Mouse (Mus musculus): ENCODE data around the gene Plekha4.
A peak's percentile ranks its signal among the peaks of the same experiment; 100 is the strongest.
"Not testable (repeated sequence)": the region's sequence is repeated elsewhere in the genome, so short reads cannot be mapped to it uniquely, and the experiment has no call there.

Gene Plekha4

DNA sequence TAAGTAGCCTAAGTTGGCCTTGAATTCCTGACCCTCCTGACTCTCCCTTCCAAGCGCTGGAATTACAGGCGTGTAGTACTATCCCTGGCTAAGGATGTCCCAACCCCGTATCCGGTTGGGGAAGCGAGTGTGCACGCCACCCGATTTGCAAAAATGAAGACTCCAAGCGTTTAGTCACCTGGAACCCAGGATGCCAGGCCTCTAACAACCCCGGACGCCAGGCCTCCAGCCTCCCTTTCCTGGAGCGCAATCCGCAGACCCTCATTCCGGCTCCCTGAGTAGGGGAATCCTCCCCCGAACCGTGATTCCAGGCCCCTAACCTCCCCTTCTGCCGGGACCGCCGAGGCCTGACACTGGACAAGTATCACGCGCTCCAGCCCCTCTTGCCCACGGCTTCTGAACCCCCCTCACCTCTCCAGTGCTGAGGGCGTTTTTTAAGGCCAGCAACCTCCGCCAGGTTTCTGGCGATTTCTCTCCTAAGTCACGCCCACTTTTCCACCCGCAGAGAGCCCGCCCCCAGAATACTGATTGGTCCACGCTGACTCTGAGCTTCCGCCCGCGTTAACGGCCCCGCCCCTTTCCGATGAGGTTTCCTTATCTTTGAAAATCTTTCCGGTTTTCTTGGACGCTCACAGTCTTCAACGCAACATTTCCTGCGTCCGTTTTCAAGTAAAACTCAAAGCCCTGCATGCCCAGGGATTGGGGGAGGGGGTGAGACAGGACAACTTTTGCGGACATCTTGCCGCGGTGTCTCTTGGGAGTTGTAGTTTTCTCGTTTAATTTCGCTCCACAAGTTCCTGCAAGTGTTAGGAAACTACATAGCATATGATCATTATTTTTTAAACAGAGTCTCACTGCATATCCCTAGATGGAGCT is 16.0 kb upstream of the Plekha4 start, which contains the start of gene Nucb1:
Nucb1 (minus strand) TSS at position 495 of the 876 bp plus-strand sequence.
- DNase-seq = peak; percentile 86 to 90

DNA sequence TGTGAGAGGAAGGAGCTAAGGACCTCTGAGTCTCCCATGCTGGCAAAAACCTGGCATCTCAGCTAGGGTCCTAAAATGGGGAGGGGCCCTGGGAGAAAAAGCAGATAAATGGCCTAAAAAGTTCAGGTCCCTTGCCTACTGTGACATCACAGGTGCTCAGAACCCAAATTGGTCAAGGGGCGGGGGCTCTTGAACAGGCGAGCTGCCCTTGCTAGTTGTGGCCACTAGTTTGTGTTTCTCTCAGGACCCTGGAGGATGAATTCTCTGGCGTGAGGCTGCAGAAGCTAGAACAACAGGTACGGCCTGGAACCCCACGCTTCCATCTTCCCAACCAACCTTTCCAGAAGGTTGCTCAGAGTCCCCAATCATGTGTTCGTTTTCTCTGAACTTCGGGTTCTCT is 11.7 kb upstream of the Plekha4 start:
- no peak for DNase-seq

DNA sequence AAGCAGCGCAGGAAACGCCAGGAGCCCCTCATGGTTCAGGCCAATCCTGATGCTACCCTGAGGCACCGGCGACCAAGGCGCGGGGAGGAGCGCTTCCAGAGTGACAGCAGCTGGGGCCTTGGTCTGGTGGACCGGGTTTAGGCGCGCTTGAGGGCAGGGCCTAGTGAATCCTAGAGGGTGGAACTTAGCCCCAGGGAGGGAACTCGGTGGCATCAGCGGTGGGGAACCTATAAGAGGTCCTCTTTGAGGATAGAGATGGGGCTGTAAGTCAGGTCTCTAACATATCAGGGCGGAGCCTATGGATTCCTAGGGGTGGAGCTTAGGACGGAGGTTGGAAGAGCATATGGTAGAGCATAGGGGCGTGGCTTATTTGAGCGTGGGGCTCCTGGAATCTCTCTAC is 10.7 kb upstream of the Plekha4 start:
- no peak for DNase-seq

DNA sequence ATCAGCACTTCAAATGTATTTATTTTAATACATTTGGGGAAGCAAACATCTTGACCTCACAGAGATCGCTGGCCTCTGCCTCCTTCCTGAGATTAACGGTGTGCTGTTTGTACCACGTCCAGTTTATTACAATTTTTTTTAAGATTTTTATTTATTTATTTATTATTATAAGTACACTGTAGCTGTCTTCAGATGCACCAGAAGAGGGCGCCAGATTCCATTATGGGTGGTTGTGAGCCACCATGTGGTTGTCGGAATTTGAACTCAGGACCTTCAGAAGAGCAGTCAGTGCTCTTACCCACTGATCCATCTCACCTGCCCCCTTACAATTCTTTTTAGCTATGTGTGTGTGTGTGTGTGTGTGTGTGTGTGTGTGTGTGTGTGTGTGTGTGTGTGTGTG is 9.3 kb upstream of the Plekha4 start:
- not testable (repeated sequence) for DNase-seq

DNA sequence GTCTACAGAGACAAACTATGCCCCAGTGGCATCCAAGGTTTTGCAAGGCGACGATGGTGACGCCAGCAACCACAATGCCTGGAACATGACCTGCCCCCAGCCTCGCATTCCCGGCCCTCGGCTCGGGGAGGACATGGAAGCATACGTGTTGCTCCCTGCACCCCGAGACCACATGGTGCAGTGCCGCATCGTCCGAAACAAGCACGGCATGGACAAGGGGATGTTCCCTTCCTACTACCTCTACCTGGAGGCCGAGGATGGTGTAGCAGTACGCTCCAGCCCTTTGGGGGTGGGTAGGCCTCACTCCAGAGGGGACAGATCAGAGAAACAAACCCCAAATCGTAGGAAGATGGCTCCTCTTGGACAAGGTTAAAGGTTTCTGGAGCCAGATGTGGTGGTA is 7.5 kb upstream of the Plekha4 start:
- no peak for DNase-seq

DNA sequence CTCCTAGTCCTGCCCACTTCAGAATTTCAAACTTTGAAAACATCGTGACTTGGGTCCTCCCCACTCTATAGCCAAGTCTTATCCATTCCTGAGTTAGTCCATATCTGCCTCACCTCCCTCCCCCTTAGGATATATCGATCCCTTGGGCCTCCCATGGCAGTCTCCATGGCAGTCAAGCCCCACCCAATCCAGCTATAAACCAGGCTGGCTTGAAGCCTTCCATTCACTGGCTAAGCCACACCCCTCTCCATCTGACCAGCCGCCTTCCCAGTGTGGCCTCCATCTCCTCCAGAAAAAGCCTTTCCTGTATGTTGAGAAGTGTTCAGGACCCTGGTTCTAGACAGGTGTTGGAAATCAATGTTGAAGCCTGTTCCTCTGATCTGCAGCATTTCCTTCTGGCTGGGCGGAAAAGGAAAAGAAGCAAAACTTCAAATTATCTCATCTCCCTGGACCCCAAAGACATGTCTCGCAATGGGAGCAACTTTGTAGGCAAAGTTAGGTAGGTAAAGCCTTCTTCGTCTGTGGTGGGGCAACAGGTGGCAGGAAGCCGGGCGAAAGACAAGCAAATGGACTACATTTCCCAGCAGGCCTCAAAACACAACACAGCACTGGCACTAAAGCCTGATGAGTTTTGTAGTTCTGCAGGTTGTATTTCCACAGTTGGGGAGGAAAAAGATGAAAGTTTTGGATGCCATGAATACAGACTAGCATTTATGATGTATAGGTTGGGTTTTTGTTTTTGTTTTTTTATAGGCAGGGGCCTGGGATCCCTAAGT is 6.6 kb upstream of the Plekha4 start:
- no peak for DNase-seq

DNA sequence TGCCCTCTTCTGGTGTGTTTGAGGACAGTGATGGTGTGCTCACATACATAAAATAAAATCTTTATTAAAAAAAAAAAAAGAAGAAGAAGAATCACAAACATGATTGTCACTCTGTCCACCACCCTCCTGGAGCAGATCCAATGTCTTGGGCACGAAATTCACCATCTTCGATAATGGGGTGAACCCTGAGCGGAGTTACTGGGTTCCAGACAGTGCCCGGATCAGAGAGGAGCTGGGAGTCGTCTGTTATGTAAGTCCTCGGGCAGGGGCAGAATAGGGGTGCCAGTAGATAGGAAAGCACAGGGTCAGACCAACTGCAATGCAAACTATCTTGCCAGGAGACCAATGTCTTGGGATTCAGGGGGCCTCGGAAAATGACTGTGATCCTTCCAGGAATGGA is 5.5 kb upstream of the Plekha4 start:
- DNase-seq = no peak

DNA sequence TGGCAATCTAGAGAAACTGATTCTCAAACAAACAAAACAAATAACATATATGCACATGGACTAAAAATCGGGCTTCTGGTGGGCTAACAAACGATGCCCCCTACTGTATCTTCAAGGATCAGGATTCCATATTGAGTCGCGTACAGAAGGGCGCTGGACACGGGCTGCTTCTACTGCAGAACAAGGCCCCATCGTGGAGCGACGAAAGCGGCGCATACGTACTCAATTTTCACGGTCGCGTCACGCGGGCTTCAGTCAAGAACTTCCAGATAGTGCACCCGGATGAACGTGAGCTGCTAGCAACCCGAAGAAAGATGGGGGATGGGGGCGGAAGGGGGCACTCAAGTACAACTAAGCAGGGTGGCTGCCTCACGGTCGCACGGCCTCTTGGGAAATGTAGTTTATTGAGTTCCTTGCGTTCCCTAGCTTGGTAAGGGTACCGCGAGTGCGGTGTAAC is 4.4 kb upstream of the Plekha4 start:
- peak; percentile 82 to 83 for DNase-seq

DNA sequence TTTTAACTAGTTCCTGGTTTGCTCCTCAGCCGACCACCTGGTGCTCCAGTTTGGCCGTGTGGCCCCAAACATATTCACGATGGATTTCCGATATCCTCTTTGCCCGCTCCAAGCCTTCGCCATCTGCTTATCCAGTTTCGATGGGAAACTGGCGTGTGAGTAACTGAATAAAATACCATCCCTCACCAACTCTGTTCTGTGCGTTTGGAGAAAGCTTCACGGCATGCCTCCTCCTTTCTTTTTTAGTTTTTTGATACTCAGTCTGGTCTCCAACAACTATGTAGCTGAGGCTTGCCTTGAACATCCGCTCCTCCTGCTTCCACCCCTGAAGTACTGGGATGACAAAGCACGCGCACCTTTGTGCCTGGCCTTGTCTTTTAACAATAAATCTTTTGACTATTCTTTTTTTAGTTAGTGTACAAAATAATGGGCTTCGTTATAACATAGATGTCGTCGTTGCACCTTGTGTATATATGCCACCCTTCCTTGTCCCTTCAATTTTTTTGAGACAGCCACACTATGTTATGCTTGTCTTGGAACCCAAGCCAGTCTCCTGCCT is 3.9 kb upstream of the Plekha4 start:
- DNase-seq = no peak

DNA sequence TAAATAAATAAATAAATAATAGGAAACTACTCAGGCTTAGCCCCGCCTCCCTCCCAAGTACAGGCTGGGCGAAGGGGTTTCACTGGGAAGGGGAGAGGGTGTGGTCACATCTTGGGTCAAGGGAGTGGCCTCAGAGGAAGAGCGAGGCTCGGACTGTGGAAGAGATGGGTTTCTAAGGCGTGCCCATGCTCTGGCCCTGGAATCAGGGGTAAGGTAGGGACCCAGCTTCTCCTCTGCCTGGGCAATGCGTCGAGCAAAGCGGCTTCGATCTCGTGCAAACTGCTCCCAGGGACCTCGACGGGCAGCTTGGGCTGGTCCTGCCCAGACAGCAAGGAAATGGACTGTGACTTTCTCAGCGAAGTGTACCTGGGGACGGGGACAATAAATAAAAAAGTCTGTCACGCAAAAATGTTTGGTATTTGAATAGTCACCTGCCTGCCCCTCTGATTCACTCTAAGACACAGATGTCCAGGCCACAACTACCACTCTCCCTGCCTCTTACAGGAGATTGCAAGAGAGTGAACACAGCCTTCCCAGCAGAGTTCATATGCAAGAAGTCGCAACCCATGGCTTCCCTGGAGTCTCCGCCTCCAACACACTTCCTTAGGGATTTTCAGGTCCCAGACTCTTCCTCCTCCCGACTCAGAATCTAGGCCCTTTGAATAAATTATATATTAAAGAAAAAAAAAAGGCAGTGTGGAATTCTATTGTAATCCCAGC is 3.0 kb upstream of the Plekha4 start:
- no peak for DNase-seq

DNA sequence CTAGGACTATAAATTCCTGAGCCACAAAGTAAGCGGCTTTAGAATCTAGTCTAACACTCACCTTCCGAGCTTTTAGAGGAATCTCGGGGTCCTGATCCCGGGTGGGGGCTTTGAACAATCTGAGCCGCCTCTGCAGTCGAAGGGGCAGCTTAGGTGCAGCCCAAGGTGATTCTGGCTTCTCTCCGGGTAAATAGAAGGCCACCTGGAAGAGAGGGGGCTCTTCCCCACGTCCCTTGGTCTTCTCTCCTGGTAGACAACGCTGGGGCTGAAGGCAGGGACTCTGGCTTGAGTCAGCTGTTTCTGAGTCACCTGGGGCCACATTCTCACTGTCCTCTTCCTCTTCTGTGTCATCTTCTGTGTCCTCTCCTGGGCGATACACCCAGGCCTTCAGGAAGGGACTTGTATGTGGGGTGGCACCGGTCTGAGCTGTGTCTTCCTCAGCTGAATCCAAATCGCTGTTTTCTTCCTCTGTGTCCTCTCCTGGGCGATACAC is 2.4 kb upstream of the Plekha4 start:
- DNase-seq = no peak

DNA sequence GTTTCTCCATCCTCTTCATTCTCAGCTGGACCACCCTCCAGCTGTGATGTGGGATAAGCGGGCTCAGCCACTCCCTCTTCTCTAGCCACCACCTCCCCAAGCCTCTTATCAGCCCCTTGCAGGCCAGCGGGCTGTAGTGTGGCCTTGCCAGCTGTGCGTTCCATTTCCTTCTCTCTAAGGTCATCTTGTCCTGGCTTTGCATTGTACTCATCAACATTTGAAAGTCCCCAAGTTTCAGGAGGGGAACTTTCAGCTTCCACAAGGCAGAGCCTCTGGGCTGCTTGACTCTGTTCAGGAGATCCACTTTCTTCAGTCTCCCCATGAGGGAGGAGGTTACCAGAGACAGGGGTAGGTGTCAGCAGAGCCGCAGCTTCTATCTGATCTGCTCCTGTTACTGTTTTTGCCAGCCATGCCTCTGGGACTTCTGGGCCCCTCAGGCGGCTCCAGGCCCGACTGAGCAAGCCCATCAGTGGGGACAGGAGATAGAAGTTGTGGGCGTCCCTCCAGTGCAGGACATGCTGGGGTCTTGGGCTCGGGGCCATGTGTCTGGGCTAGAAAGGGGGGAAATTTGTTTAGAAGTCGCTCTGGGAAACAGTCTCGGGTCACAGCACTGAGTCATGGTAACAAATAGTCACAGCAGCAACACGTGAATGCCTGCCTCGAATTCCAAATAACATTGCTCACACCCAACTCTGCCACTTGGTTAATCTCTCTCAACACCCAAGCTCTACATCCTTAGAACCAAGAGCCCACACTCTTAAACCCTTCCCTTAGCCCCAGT is 1.1 kb upstream of the Plekha4 start:
- no peak for DNase-seq

DNA sequence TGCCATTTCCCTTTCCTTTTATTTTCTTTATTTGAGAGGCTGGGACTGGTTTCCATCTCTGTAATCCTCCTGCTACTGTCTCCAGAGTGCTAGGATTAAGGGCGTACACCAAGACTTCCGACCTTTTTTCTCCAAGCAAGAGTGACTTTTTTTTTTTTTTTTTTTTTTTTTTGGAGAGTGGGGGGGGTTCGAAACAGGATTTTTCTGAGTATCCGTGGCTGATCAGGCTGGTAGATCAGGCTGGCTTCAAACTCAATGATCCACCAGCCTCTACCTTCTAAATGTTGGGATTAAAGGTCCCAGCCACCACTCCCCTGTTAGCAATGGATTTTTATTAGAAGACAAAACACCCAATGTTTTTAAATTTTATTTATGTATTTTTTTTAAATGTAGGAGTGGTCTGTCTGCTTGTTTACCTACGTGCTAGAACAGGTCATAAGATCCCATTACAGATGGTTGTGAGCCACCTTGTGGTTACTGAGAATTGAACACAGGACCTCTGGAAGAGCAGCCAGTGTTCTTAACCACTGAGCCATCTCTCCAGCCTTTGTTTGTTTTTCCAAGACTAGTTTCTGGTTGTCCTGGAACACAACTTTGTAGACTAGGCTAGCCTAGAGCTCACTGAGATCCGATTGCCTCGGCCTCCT is 467 bp downstream of the Plekha4 start:
- DNase-seq = no peak

DNA sequence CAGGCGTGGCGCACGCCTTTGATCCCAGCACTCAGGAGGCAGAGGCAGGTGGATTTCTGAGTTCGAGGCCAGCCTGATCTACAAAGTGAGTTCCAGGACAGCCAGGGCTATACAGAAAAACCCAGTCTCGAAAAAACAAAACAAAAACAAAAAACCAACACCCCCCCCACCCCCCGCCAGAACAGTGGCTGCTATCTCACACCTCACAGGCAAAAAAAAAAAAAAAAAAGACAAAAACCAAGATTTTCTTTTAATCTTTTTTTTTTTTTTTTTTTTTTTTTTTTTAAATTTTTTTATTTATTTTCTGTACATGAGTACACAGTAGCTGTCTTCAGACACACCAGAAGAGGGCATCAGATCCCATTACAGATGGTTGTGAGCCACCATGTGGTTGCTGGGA is 1.0 kb downstream of the Plekha4 start:
- not testable (repeated sequence) for DNase-seq

DNA sequence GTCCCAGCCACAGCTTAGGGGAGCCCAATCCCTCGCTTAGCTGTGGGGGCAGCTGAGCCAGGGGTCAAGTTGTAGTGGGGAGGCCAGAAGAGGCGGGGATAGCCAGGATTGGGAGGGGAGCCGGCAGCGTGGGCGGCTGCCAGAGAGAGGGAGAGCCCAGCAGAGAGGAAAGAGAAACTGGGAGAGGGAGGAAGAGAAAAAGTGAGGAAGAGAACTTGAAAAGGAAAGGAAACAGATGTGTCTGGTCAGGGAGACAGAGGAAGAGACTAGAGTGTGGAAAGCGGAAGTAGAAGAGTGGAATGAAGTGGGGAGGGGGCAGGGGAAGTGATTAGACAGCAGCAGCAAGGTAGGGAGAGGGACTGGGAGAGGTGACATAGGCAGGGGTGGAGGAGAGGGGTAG is 3.3 kb downstream of the Plekha4 start:
- no peak for DNase-seq

DNA sequence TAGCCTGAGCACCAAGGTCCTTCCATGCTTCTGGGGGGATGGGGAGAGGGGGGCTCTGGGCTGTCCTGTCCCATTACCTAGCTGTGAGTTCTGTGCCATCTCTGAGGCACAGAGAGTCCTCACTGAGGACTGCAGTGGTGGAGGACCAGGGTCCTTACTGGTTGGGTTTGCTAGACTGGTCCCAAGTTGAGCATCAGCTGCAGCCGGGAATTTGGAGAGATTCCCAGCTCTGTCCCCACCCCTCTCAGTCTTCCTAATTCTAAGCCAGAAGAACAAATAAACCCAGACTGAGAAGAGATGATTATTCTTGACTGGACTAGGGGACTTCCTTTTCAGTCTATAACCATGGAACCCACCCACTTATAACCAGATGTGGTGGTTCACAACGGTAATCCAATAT is 4.5 kb downstream of the Plekha4 start:
- no peak for DNase-seq

DNA sequence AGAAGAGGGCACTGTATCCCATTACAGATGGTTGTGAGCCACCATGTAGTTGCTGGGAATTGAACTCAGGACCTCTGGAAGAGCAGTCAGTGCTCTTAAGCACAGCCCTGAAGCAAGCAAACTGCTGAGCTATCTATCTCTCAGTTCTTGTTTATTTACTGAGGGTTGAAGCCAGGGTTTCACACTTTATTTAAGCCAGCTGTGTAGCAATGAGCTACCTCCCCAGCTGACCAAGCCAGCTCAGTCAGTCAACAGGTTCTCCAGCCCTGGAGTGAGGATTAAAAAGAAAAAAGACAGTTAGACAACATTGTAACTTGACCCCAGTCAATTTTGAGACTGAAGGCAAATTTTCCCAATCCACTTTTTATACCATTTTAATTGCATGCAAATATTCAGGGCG is 9.5 kb downstream of the Plekha4 start:
- no peak for DNase-seq

DNA sequence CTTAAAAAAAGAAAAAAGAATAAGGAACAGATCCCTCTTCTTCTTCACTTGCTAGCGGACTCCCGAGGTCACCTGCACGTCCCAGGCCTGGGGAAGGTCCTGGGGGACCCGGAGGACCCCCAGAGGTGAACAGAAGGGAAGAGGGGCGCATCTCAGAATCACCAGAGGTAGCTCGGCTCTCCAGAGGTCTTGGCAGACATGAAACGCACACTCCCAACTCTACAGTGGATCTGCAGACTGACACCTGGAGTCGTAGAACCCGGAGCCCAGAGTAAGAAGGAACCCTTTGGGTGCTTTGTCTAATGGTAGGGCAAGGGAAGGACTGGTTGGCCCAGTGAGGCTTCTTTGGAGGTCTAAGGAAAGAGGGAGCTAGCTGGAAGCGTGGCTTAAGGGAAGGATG is 11.5 kb downstream of the Plekha4 start:
- DNase-seq = no peak

DNA sequence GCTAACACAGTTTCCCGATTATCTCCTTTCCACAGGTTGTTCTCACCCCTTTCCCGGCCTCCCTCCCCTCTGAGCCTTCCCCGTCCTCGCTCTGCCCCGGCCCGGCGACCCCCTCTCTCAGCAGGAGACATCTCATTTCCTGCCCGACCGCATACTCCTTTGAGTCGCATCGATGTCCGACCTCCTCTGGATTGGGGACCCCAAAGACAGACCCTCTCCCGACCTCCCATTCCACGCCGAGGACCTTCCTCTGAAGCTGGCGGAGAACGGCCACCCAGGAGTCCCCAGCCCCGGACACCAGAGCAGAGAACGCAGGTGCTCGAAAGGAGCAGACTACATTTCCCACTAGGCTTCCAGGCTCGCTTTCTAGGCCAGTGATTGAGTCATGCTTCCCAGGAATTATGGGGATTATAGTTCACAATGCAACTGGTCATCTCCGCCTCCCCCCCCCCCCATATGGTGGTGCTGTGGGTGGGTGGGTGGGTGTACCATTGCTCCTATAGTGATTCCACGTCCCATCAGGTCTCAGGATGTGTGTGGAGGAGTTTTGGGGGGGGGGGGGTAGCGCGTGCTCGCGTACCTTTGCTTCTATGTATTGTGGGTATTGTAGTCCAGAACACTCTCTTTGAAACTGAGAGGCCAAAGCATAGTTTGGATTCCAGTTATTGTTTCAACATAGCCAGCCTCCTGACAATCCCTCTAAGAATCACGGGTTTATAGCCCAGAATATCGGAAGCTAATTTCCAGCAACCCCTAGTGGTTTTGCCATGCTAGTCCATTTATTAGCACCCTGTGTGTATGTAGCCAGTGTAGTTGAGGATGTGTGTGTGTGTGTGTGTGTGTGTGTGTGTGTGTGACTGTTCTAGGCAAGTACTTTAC is 12.3 kb downstream of the Plekha4 start:
- no peak for DNase-seq

DNA sequence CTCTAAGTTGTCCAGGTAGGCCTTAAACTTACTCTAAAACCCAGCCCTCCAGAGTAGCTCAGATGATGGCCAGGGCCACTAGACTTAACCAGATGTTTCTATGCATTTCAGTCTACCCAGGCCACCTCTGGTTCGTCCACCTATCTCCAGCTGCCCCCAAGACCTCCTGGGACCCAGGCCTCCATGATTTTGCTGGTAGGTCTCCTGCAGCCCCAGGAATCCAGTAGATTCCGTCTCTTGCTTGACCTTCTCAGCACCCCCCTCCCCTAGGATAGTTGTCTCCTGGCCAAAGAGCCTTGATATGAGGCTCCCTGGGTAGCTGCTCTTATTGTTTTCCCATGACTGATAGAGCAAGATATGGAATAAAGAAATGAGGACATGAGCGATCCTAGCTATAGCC is 13.0 kb downstream of the Plekha4 start:
- DNase-seq = no peak

Data from spleen, adult 18-20 months (tissue).